Mouse (Mus musculus): ENCODE measurements around the gene Prkca.
A peak's percentile ranks its signal among the peaks of the same experiment; 100 is the strongest.

Gene Prkca

GRCm38 (mm10) chr11:108257921-108258320 lies 85.8 kb downstream of the Prkca start:
- no peak for DNase-seq

- DNase-seq: no peak
Measured at GRCm38 (mm10) chr11:108254681-108255080, 89.0 kb downstream of the Prkca start.

GRCm38 (mm10) chr11:108251924-108252775 lies 91.6 kb downstream of the Prkca start:
- no peak for DNase-seq

- no peak for DNase-seq
Measured at GRCm38 (mm10) chr11:108250829-108251637, 92.7 kb downstream of the Prkca start.

GRCm38 (mm10) chr11:108250146-108250635 lies 93.5 kb downstream of the Prkca start:
- DNase-seq: no peak

- DNase-seq: no peak
Measured at GRCm38 (mm10) chr11:108249487-108249886, 94.2 kb downstream of the Prkca start.

- DNase-seq: no peak
Measured at GRCm38 (mm10) chr11:108249047-108249403, 94.7 kb downstream of the Prkca start.

GRCm38 (mm10) chr11:108248218-108249046 lies 95.3 kb downstream of the Prkca start:
- DNase-seq: no peak

- no peak for DNase-seq
Measured at GRCm38 (mm10) chr11:108247121-108247863, 96.4 kb downstream of the Prkca start.

- no peak for DNase-seq
Measured at GRCm38 (mm10) chr11:108246267-108246702, 97.4 kb downstream of the Prkca start.

GRCm38 (mm10) chr11:108244241-108244640 lies 99.5 kb downstream of the Prkca start:
- DNase-seq: no peak

- no peak for DNase-seq
Measured at GRCm38 (mm10) chr11:108243633-108244032, 100.1 kb downstream of the Prkca start.

- DNase-seq: no peak
Measured at GRCm38 (mm10) chr11:108240924-108241498, 102.7 kb downstream of the Prkca start.

- no peak for DNase-seq
Measured at GRCm38 (mm10) chr11:108239173-108239572, 104.6 kb downstream of the Prkca start.

GRCm38 (mm10) chr11:108236754-108237428 lies 106.8 kb downstream of the Prkca start:
- no peak for DNase-seq

GRCm38 (mm10) chr11:108236195-108236594 lies 107.5 kb downstream of the Prkca start:
- DNase-seq: no peak

GRCm38 (mm10) chr11:108235081-108235703 lies 108.5 kb downstream of the Prkca start:
- peak; percentile 41 for DNase-seq

GRCm38 (mm10) chr11:108233015-108233414 lies 110.7 kb downstream of the Prkca start:
- no peak for DNase-seq

GRCm38 (mm10) chr11:108230101-108230500 lies 113.6 kb downstream of the Prkca start:
- no peak for DNase-seq

GRCm38 (mm10) chr11:108229176-108229946 lies 114.4 kb downstream of the Prkca start:
- DNase-seq: no peak

All from liver (tissue).